Mouse (Mus musculus) liver, postnatal 0 days (tissue): ENCODE data around the gene Tctn3. TPM values are rescaled to one million over a fixed set of nuclear protein-coding genes. Genes with fewer than 3 reads are reported as not detected.

Experiments used
- ATAC-seq: fragments of 200-750 bp; cut with Nextera tagmentation; 2 replicates; pipeline ENCODE4 v1.8.0; 2017; ENCODE audit warnings: mild to moderate bottlenecking, moderate library complexity
- DNase-seq: peaks from one replicate; pipeline ENCODE4 v3.0.0-alpha.2; 2016
- H3K27ac ChIP-seq: fragments of 300-500 bp; sonication (generic); 2 replicates; pipeline ENCODE4 v1.5.1; 2014; ENCODE audit warnings: antibody characterized with exemption, moderate library complexity, mild to moderate bottlenecking, low read depth
- H3K27me3 ChIP-seq: fragments of 300-500 bp; sonication (generic); 2 replicates; pipeline ENCODE4 v1.6.1; 2014; ENCODE audit warnings: low read length, control low read depth, mixed read lengths; ENCODE audit not compliant: insufficient read depth
- H3K36me3 ChIP-seq: fragments of 300-500 bp; sonication (generic); replicated peaks from 2 replicates; pipeline ENCODE4 v1.6.1; 2014; ENCODE audit warnings: mild to moderate bottlenecking, control low read depth, low read length, moderate library complexity, mixed read lengths; ENCODE audit not compliant: insufficient read depth
- H3K4me1 ChIP-seq: fragments of 300-500 bp; sonication (generic); 2 replicates; pipeline ENCODE4 v1.6.1; 2014; ENCODE audit warnings: antibody characterized with exemption, mild to moderate bottlenecking, control low read depth; ENCODE audit not compliant: insufficient read depth
- H3K4me2 ChIP-seq: fragments of 300-500 bp; sonication (generic); 2 replicates; pipeline ENCODE4 v1.6.1; 2014; ENCODE audit warnings: low read depth, mild to moderate bottlenecking, low read length, moderate library complexity, mixed read lengths
- H3K4me3 ChIP-seq: fragments of 300-500 bp; sonication (generic); 2 replicates; pipeline ENCODE4 v1.5.1; 2014; ENCODE audit warnings: low read depth, low read length
- H3K9ac ChIP-seq: fragments of 300-500 bp; sonication (generic); replicated peaks from 2 replicates; pipeline ENCODE4 v1.6.1; 2014; ENCODE audit warnings: mild to moderate bottlenecking, moderate library complexity
- H3K9me3 ChIP-seq: fragments of 300-500 bp; sonication (generic); 2 replicates; pipeline ENCODE4 v1.6.1; 2016; ENCODE audit warnings: mild to moderate bottlenecking, control low read depth, low read length, mixed read lengths
- CTCF ChIP-seq: sonication (generic); IDR thresholded peaks from 2 replicates; pipeline ENCODE4 v1.5.1; 2016; ENCODE audit warnings: antibody characterized with exemption, low read depth
- EP300 ChIP-seq: IDR thresholded peaks from 2 replicates; pipeline ENCODE4 v1.6.1; 2016; ENCODE audit warnings: antibody characterized with exemption, low read depth, mild to moderate bottlenecking
- WGBS: fragments of 180-500 bp; shearing (Covaris S2); extraction: QIAGEN DNeasy Blood & Tissue Kit; methylation state at CpG from one replicate; pipeline ENCODE4 v1.1.7; 2014; ENCODE audit not compliant: insufficient replicate concordance; 5-methylcytosine and 5-hydroxymethylcytosine counted together
- polyA plus RNA-seq: library from polyadenylated mRNA; unstranded; fragments of >200 nt; fragmentation: Nextera tagmentation; extraction: Ambion mirVana; gene quantifications from 2 replicates; pipeline ENCODE4 v1.2.1, GENCODE M21; 2015

Tctn3 gene
- polyA plus RNA-seq, 1 experiment from 2014 or later: 1.8 TPM

DNA sequence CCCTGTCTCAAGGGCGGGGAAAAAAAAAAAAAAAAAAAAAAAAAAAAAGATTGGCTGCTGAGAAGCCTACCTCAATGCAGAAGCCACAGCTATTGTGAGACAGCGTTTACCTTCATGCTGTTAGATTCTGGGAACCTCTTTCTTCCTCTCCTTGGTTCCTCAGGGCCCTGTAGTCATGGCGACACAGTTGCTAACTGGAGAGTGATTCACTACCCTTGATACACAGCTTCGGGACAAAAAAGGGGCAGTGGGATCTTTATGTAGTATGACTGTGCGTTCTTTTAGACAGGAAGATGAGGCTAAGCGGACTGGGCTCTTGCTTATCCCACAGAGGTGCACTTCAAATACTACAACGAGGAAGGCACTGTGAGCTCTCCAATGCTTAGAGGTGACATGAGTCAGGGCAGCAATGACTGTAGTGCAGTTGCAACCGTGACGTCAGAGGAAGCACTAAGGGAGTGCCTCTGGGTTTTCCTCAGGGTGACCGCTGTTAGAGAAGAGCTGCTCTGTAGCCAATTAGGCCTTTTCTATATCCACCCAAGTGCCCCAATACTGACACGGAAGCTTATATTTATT, 27.8 kb upstream of the Tctn3 start:
- 0 out of 2 replicates have a peak, but pooled peaks cover 4% of the 10 kb centered on the region for H3K4me1 ChIP-seq
- H3K4me2 ChIP-seq: no peak overlapping the region
- TF ChIP-seq CTCF (no peak), EP300 (no peak)
- WGBS: 55% methylated on average over 11 of the region's 11 CpGs
- DNase-seq: no peak
- H3K27me3 ChIP-seq: no peaks in the 10 kb centered on the region
- H3K27ac ChIP-seq: no peak overlapping the region
- no peaks in the 10 kb centered on the region for H3K36me3 ChIP-seq
- H3K9ac ChIP-seq: no peak overlapping the region
- peak; percentile 33; the same call in 1 of the 2 replicates for ATAC-seq
- H3K4me3 ChIP-seq: no peak overlapping the region
- H3K9me3 ChIP-seq: no peaks in the 10 kb centered on the region

DNA sequence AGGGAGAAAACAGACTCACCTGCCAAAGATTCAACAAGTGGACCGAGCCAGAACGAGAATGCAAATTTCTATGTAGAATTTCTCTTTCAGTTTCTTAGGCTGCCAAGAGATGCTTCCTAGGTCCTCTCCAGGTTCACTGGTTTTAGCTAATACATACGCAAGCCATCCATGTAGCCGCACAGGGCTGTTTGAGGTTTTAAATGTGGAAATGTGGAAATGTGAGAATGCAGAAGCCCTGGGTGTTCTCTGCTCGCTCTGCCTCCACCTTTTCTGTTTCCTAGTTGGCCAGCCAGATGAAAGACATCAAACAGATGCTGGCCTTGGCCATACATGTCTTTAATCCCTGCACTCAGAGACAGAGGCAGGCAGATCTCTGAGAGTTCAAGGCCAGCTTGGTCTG, 26.5 kb upstream of the Tctn3 start:
- 75% methylated on average over 5 of the region's 5 CpGs for WGBS
- Histone ChIP-seq H3K36me3 (no peaks in the 10 kb centered on the region), H3K27ac (peak overlapping the region; percentile 41), H3K27me3 (no peaks in the 10 kb centered on the region), H3K4me1 (0 out of 2 replicates have a peak, but pooled peaks cover 4% of the 10 kb centered on the region), H3K4me3 (no peak overlapping the region), H3K9me3 (no peaks in the 10 kb centered on the region), H3K9ac (no peak overlapping the region), H3K4me2 (no peak overlapping the region)
- DNase-seq (no peak), ATAC-seq (no peak)
- TF ChIP-seq EP300 (no peak), CTCF (no peak)

DNA sequence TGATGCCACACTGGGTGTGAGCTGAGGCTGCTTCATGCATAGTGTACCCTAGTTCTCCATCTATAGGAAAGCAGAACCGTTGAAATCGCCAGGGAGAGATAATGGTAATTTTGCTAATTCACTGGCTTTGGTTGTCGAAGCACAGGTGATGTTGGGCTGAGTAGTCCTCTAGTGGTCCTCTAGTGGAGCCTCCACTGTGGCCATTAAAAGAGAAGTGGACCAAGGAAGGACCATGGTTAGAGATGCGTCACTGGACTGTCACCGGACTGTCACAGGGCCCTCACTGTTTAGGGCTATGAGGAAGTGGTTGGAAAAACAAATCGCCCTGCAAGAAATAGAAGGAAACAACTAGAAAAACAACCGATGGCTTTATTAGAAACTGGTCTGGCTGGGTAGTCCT, 25.6 kb upstream of the Tctn3 start:
- no peak overlapping the region for H3K4me2 ChIP-seq
- TF ChIP-seq EP300 (no peak), CTCF (no peak)
- no peak for DNase-seq
- peak; percentile 51; the same call in 1 of the 2 replicates for ATAC-seq
- no peaks in the 10 kb centered on the region for H3K27me3 ChIP-seq
- H3K4me1 ChIP-seq: 0 out of 2 replicates have a peak, but pooled peaks cover 4% of the 10 kb centered on the region
- peak overlapping the region; percentile 41; the same call in 1 of the 2 replicates for H3K27ac ChIP-seq
- H3K4me3 ChIP-seq: no peak overlapping the region
- 35% methylated on average over 7 of the region's 7 CpGs for WGBS
- H3K9me3 ChIP-seq: no peaks in the 10 kb centered on the region
- H3K9ac ChIP-seq: no peak overlapping the region
- no peaks in the 10 kb centered on the region for H3K36me3 ChIP-seq

DNA sequence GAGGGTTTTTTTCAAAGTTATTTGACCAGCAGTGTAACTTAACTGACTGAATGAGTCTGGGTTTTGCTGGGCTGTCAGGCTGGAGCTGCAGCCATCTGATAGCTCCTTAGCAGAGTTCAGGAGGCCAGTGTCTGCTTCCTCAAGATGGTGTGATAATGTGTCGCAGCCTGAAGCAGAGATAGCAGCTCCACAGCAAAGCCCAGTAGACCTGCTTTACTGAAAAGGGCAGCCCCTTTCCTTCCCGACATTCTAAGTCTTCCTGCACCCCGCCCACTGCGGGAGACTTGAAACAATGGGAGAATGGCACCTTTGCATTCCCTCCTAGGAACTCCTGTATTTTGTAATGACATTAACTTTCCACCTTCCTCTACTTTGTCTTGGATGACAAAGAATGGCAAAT, 25.1 kb upstream of the Tctn3 start:
- no peak overlapping the region for H3K4me2 ChIP-seq
- H3K9ac ChIP-seq: no peak overlapping the region
- H3K27me3 ChIP-seq: no peaks in the 10 kb centered on the region
- TF ChIP-seq CTCF (no peak), EP300 (no peak)
- H3K4me3 ChIP-seq: no peak overlapping the region
- no peak for ATAC-seq
- DNase-seq: no peak
- peak overlapping the region; percentile 41; the same call in 1 of the 2 replicates for H3K27ac ChIP-seq
- H3K36me3 ChIP-seq: no peaks in the 10 kb centered on the region
- H3K9me3 ChIP-seq: no peaks in the 10 kb centered on the region
- H3K4me1 ChIP-seq: 0 out of 2 replicates have a peak, but pooled peaks cover 4% of the 10 kb centered on the region
- WGBS: 26% methylated on average over 4 of the region's 4 CpGs

DNA sequence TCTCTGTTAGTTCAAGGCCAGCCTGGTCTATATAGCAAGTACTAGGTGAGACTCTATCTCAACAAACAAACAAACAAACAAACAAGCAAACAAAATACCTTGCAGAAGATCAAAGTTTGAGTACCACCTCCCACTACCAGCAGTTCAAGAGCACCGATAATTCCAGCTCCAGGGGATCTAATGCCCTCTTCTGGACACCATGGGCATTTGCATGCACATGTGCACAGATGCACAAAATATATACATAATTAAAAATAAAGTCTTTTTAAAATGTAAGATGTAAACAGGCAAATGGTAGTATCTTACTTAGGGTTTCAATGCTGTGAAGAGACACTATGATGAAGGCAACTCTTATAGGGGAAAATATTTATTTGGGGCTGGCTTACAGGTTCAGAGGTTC, 21.1 kb upstream of the Tctn3 start:
- Histone ChIP-seq H3K4me1 (no peaks in the 10 kb centered on the region), H3K9ac (no peak overlapping the region), H3K4me2 (no peak overlapping the region), H3K36me3 (no peaks in the 10 kb centered on the region), H3K27ac (no peak overlapping the region), H3K27me3 (no peaks in the 10 kb centered on the region), H3K9me3 (no peaks in the 10 kb centered on the region), H3K4me3 (no peak overlapping the region)
- no peak for DNase-seq
- no peak for ATAC-seq
- TF ChIP-seq CTCF: peak; percentile 50
- TF ChIP-seq EP300: no peak
- 62% methylated on average over 1 of the region's 1 CpGs for WGBS

DNA sequence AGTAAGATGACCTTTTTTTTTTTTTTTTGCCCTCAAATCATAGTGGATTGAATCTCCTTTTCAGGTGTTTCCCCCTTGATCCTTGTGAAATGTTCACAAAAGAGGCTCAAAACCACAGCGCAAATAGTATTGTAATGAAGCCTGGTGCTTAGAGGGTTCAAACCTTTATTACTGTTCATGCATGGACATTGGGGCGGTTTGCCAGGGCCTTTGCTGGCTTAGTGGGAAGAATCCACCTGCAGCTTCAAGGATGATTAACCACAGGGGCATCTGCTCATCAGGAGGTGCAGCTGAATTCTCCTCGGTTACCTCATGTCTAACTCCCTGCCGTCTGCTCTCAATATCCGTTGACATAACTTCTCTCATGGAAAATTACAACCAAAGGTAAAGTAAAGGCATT, 20.6 kb upstream of the Tctn3 start:
- no peak for ATAC-seq
- 82% methylated on average over 5 of the region's 5 CpGs for WGBS
- TF ChIP-seq CTCF (no peak), EP300 (no peak)

More for the DNA sequence above, 20.6 kb upstream of the Tctn3 start:
- Histone ChIP-seq H3K27ac (no peak overlapping the region), H3K4me3 (no peak overlapping the region), H3K9ac (no peak overlapping the region), H3K4me1 (no peaks in the 10 kb centered on the region), H3K36me3 (no peaks in the 10 kb centered on the region), H3K9me3 (no peaks in the 10 kb centered on the region), H3K4me2 (no peak overlapping the region), H3K27me3 (no peaks in the 10 kb centered on the region)
- DNase-seq: no peak
